Mouse (Mus musculus) layer of hippocampus, adult 9-10 months (tissue): ENCODE results near the gene Stx4a.
A peak's percentile ranks its signal among the peaks of the same experiment; 100 is the strongest.
"Not testable (repeated sequence)": the region's sequence is repeated elsewhere in the genome, so short reads cannot be mapped to it uniquely, and the experiment has no call there.

Source experiments
- DNase-seq: peaks from one replicate; pipeline ENCODE4 v3.0.0; 2022; ENCODE audit warnings: low spot score

Gene Stx4a

GRCm38 (mm10) chr7:127815116-127815665 lies 8.9 kb upstream of the Stx4a start:
- no peak for DNase-seq

DNA sequence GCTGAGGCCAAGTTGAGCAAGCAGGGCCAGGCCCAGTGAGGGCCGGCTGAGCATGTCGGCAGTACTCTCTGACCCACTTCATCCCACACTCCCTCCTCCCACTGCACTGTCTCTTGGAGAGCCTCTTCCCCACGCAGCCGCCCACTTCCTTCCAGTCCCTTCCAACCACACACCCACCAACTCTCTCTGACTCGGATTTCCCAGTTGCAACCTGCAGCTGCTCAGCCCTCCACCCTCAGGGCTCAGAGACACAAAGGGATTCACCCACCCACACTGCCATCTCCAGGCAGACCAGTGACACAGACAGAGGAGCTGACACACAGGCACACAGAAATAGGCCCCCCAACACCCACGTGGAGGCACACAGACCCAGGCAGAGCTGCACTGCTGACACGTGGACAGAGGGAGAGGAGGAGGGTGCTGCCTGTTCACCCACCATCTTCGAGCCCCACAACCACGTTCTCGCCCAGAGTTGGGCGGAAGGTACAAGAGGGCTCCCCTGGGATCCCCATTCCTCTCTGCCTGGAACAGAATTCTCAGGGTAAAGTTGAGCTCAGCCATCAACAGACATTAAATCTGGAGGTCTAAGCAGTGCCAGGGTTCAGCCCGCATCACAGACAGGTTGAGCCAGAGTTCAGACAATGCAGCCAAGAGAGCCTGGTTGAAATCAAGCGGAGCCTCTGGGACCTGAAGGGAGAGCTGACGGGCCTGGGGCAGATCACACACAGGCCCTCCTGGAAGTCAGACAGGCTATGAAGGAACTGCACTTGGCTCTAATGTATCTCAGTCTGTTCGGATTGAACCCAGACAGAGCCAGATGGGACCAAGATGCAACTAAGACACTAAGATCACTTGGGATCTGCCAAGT lies 7.9 kb upstream of the Stx4a start:
- DNase-seq = peak; percentile 59

DNA sequence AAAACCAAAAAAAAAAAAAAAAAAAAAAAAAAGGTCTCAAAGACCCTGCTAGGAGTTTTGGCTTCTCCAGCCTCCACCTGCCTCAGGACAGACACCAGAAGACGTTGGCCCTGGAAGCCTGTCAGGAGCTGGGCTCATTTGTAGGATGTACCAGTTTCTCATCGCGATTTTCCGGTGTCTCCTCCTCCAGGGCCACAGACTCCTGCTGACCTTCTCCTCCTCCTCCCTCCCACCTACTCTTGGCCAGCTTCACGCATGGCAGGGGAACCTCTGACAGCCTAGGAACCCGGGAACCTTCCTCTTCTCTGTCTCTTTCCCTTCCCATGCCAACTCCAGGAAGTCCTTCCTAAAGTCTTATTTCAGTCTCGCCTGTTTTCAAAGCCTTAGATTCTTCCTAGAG lies 7.0 kb upstream of the Stx4a start:
- no peak for DNase-seq

- DNase-seq = no peak
Observed at GRCm38 (mm10) chr7:127817776-127818175, 6.3 kb upstream of the Stx4a start.

- no peak for DNase-seq
Observed at GRCm38 (mm10) chr7:127820836-127821509, 3.1 kb upstream of the Stx4a start.

DNA sequence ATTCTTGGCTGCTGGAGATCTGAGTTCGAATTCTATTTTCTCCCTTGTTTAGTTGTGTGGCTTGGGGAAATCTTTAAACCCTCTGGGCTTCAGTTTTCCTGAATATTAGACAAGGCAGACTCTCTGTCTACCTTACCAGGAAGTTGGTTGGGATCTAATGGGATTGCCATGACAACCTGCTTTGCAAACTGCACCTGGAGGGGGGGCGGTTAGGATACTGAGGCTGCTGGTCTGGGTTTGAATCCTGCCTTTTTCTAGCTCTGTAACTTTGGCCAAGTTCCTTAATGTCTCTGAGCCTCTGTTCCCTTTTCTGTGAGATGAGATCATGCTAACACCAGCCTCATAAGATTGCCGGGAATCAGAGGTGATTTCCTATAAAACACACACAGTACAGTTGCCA lies 1.6 kb upstream of the Stx4a start:
- no peak for DNase-seq

- DNase-seq = no peak
Observed at GRCm38 (mm10) chr7:127823236-127824171, 590 bp upstream of the Stx4a start.

- DNase-seq = no peak
Observed at GRCm38 (mm10) chr7:127835550-127835949, 11.5 kb downstream of the Stx4a start.

DNA sequence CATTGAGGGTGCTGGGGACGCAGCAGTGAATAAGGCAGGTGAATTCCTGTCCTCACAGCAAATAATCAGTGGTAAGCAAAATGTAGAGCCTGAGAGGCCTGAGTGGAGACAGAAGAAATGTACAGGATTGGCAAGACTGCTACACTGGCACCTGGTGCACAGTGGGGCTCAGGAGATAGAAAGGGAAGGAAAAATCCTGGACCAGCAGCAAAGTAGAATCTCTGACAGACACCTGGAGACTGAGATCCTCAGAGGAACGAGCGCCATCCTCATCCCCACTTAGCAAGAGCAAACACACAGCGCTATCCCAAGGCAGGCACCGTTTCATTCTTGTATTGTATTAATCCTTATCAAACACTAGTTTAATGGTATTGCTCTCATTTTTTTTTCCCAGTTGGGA lies 13.4 kb downstream of the Stx4a start:
- no peak for DNase-seq

DNA sequence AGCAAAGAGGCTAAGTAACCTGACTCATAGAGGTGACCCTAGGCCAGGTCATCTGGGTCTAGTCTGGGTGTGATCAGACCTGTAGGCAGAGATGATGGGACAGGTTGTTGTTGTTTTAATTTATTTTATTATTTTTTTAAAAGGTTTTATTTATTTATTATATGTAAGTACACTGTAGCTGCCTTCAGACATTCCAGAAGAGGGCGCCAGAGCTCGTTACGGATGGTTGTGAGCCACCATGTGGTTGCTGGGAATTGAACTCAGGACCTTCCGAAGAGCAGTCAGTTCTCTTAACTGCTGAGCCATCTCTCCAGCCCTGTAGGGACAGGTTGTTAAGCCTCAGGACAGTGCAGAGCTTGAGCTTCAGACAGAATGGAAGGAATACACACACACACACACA lies 13.8 kb downstream of the Stx4a start:
- not testable (repeated sequence) for DNase-seq

- not testable (repeated sequence) for DNase-seq
Observed at GRCm38 (mm10) chr7:127840031-127840430, 15.9 kb downstream of the Stx4a start.

DNA sequence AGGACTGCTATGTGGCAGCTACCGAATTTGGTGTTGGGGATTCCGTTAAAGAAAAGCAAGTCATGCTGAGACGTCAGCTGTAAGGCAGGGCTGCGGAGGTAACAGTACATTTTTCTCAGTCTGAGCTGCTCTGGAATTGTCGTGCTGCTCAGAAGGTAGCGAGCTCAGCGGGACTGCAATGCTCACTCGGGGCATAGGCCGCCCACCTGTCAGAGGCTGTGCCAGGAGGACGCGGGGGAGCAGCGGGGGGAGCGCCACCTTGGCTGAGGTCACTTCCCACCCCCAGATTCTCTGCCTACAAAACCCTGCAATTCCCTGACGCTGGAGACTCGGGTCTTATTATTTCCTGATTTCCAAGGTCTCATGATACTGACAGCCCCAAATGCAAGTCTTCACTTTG lies 16.8 kb downstream of the Stx4a start:
- DNase-seq = no peak

- DNase-seq = peak; percentile 91
Observed at GRCm38 (mm10) chr7:127841340-127842000, 17.4 kb downstream of the Stx4a start.

- no peak for DNase-seq
Observed at GRCm38 (mm10) chr7:127842001-127842718, 18.1 kb downstream of the Stx4a start.

DNA sequence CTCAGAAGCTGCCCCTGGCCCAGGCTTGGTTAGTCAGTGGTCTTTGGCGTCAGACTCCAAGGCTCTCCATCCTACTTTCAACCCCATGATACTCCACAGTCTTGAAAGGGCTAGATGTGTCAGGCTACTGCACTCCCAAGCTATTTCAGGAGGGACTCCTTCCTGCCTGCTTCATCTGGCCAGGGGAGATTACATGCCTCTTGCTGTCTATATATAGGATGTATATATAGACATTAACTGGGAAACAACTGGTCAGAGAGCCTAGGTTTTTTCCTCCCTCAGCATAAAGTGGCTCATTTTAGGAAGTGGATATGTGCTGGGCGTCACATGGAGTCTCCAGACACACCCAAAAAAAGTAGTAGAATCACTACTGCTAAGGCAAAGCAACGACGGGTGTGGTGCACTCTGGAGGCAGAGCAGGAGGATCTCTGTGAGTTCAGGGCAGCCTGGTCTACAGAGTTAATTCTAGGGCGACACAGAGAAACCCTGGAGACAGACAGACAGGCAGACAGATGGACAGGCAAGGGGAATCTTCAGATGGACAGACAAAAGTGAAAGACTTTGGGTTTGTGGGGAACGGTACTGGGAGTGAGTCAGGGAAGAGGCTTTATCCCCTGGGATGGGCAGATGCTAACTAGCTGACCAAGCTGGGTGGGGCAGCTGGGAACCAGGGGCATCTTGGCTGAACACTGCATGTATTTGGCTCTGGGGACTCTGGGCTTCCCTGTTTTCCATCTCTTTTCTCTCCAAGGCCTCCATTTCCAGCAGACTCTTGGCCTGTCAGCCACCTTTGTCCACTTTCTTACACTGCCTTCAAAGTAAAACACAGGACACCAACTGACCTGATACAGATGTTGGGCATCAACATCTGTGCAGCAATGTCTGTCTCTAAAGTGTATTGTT lies 26.1 kb downstream of the Stx4a start:
- DNase-seq = no peak

GRCm38 (mm10) chr7:127850906-127851305 lies 26.8 kb downstream of the Stx4a start:
- DNase-seq = no peak

DNA sequence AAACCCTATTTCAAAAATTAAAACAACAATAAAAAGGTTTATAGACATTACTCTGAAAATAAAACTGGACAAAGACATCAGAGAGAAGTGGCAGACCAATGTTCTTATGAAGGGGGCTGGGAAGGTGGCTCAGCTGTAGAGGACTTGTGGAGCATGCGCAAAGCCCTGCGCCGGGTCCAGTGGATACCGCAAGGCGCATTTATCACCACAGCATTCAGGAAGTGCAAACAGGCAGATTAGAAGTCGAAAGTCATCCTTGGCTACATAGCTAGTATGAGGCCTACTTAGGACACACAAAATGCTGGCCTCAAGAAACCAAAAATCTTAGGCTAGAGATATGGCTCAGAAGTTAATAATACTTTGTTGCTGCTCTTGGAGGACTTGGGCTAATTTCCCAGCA lies 34.2 kb downstream of the Stx4a start:
- DNase-seq = no peak

DNA sequence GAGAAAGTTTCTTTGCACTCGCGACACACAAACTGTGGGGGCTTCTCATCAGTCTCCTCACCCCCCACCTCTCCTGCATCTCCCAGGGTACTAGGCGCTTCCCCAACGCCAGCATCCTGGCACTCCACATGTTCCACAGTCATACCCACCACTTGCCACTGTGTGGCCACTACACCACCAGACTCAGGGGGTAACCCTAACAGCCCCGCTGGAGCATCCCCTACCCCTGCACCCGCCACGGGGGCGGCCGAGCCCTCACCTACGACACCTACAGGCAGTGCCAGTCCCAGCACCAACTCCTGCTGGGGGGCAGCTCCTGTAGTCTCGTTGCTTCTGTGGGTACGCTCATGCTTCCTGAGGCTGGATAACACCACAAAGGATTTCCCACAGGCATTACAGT lies 42.3 kb downstream of the Stx4a start:
- DNase-seq = no peak

DNA sequence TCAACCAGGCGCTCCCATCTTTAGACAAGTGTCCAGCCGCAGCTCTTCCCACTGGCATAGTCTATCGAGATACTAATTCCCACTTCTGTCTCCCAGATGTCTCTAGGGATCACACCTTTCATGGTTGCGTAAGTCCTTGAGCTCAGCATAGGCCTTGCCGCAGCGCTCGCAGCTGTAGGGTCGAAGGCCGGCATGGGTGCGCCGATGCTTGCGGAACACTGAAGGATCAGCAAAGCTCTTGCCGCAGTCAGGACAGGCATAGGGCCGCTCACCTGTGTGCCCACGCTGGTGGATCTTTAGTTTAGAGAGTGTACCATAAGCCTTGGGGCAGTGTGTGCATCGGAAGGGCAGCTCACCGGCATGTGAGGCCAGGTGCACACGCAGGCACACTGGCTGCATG lies 43.5 kb downstream of the Stx4a start:
- no peak for DNase-seq
